10 mouse cellular contexts compared by ENCODE assay signal in the genomic region with DNA sequence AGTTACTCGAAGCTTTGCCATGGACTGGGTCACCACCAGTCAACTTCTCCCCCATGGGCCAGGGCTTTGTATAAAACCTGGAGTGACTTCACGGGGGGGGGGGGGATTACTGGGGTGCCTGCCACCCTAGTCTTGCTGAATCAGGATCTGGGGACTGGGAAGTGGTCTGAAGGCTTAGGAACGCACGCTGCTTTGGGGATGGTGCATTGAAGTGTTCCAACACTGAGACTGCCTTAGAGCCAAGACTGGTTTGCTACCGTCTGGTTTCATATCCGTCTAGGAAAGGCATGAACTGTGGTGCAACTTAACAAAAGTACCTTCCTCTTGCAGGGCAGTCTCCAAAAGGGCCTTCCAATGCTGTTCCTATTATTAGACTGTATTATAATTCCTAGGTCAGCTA. TPM values are rescaled to one million over a fixed set of nuclear protein-coding genes. Genes with fewer than 3 reads are reported as not detected.
A peak's percentile ranks its signal among the peaks of the same experiment; 100 is the strongest.
DNase-seq lines count a peak whose midpoint lies in the region; ATAC-seq and TF ChIP-seq lines count a peak whose summit lies in the region.
"Had no signal": no experiment of that assay in that cellular context is flagged by ENCODE, and none has a peak within 500 bp of the region (broad histone marks: within the 10 kb centered on the region; RNA-seq: fewer than 3 reads in every experiment).

No protein-coding gene starts in this region.

- ATAC-seq in kidney, postnatal 0 days (replicated peaks; ENCODE audit: low FRiP score, low read depth), result no peak
- no peak for ATAC-seq in intestine, embryonic 16.5 days
- peak; percentile 45 for ATAC-seq in monocyte, adult 5-6 weeks (replicated peaks; ENCODE audit: insufficient number of reproducible peaks, low FRiP score, low TSS enrichment, poor library complexity, severe bottlenecking)
- ATAC-seq: Patski had no signal

- H3K27ac ChIP-seq in kidney, postnatal 0 days, result no peak overlapping the region
- H3K27ac ChIP-seq in kidney, adult 2 months (ENCODE audit: insufficient read depth, low read depth, low read length), result no peak overlapping the region
- no peak overlapping the region for H3K27ac ChIP-seq in embryonic fibroblast, embryonic 13.5 days (ENCODE audit: insufficient read depth, low read length)
- peak overlapping the region; percentile 14; the same call in 1 of the 2 replicates for H3K27ac ChIP-seq in intestine, embryonic 16.5 days (ENCODE audit: low read length)

- peak overlapping the region; percentile 75 for H3K4me2 ChIP-seq in kidney, postnatal 0 days (ENCODE audit: low read length)
- peak overlapping the region; percentile 75 for H3K4me2 ChIP-seq in intestine, embryonic 16.5 days (ENCODE audit: low read depth, low read length)

- peaks cover 5% of the 10 kb centered on the region; the same call in 1 of the 2 replicates for H3K4me1 ChIP-seq in kidney, postnatal 0 days (replicated peaks; ENCODE audit: insufficient read depth, low read length)
- peaks cover 9% of the 10 kb centered on the region; the same call in 1 of the 2 replicates for H3K4me1 ChIP-seq in kidney, adult 2 months (ENCODE audit: control insufficient read depth, insufficient read depth, low read length)
- H3K4me1 ChIP-seq in embryonic fibroblast, embryonic 13.5 days (ENCODE audit: control insufficient read depth, insufficient read depth, low read length), result no peaks in the 10 kb centered on the region
- peaks cover 8% of the 10 kb centered on the region; the same call in 1 of the 2 replicates for H3K4me1 ChIP-seq in intestine, embryonic 16.5 days (ENCODE audit: control insufficient read depth, insufficient read depth, low read length)

- H3K9ac ChIP-seq in kidney, postnatal 0 days (ENCODE audit: low read depth, low read length), result 0 out of 2 replicates have a peak overlapping the region, but pooled peaks have one; percentile 75
- H3K9ac ChIP-seq in intestine, embryonic 16.5 days (ENCODE audit: low read depth, low read length), result peak overlapping the region; percentile 90; the same call in 1 of the 2 replicates

- WGBS in kidney, postnatal 0 days, result 39% methylated on average over 6 of the region's 6 CpGs
- whole genome bisulfite sequencing in kidney, adult 2 months, result 50% methylated on average over 6 of the region's 6 CpGs
- WGBS in intestine, embryonic 16.5 days, result 50% methylated on average over 6 of the region's 6 CpGs

- H3K36me3 ChIP-seq in kidney, postnatal 0 days (ENCODE audit: insufficient read depth, low read length), result peaks cover 25% of the 10 kb centered on the region
- peaks cover 6% of the 10 kb centered on the region; the same call in 1 of the 2 replicates for H3K36me3 ChIP-seq in kidney, adult 2 months (ENCODE audit: control insufficient read depth, insufficient read depth, low read length)
- H3K36me3 ChIP-seq in intestine, embryonic 16.5 days (ENCODE audit: control insufficient read depth, insufficient read depth, low read length), result peaks cover 12% of the 10 kb centered on the region

- TF ChIP-seq POLR2A in kidney, adult 2 months (IDR thresholded peaks at IDR 0.05; ENCODE audit: low read depth, low read length), result no peak
- no peak for TF ChIP-seq POLR2A in embryonic fibroblast, embryonic 13.5 days (IDR thresholded peaks at IDR 0.05; ENCODE audit: low read depth, low read length)

- H3K4me3 ChIP-seq in kidney, postnatal 0 days (replicated peaks; ENCODE audit: low read depth, low read length), result no peak overlapping the region; the same call in 1 of the 2 replicates
- no peak overlapping the region for H3K4me3 ChIP-seq in kidney, adult 2 months (ENCODE audit: insufficient read depth, low read depth, low read length)
- H3K4me3 ChIP-seq in embryonic fibroblast, embryonic 13.5 days (ENCODE audit: insufficient read depth, low read length), result peak overlapping the region; percentile 7; the same call in 1 of the 2 replicates
- no peak overlapping the region for H3K4me3 ChIP-seq in intestine, embryonic 16.5 days (ENCODE audit: low read length)

- H3K9me3 ChIP-seq in kidney, postnatal 0 days (replicated peaks; ENCODE audit: low read length), result no peaks in the 10 kb centered on the region
- H3K9me3 ChIP-seq in intestine, embryonic 16.5 days (ENCODE audit: control insufficient read depth, low read length), result no peaks in the 10 kb centered on the region

- no peaks in the 10 kb centered on the region for H3K27me3 ChIP-seq in kidney, postnatal 0 days (ENCODE audit: insufficient read depth, low read length)
- no peaks in the 10 kb centered on the region for H3K27me3 ChIP-seq in kidney, adult 2 months (replicated peaks; ENCODE audit: control insufficient read depth, insufficient read depth, low read length)
- H3K27me3 ChIP-seq in intestine, embryonic 16.5 days (replicated peaks; ENCODE audit: control insufficient read depth, insufficient read depth, low read length), result no peaks in the 10 kb centered on the region
- H3K27me3 ChIP-seq: Patski had no signal

- no peak for TF ChIP-seq CTCF in kidney, postnatal 0 days (IDR thresholded peaks at IDR 0.05; ENCODE audit: low read depth)
- no peak for TF ChIP-seq CTCF in kidney, adult 2 months (conservative IDR thresholded peaks at IDR 0.05; ENCODE audit: insufficient read depth, insufficient read length, low read depth, low read length)
- no peak for TF ChIP-seq CTCF in embryonic fibroblast, embryonic 13.5 days (IDR thresholded peaks at IDR 0.05; ENCODE audit: borderline replicate concordance, insufficient read depth, low read length)

- DNase-seq in kidney, postnatal 0 days (ENCODE audit: low spot score), result no peak
- no peak for DNase-seq in kidney, adult 2 months
- DNase-seq in urinary bladder, postnatal 25 days (ENCODE audit: low spot score), result no peak
- DNase-seq in spleen, adult 18-20 months, result no peak
- DNase-seq in adrenal gland, postnatal 25 days, result no peak

RNA-seq across cellular contexts. Expression of a gene that starts 1.4 kb away (rescaled TPM):
- 145 and 146 TPM in 2 replicates for polyA plus RNA-seq in kidney, postnatal 0 days (2015; fragmentation: Nextera tagmentation; extraction: Ambion mirVana)
- polyA plus RNA-seq in kidney, adult 2 months (2012; rRNA removed), result 17.9 and 26.7 TPM in 2 replicates
- polyA plus RNA-seq in embryonic fibroblast, embryonic 13.5 days (2011; ENCODE audit: insufficient read length, low read depth, missing spikeins), result 26.3 and 30.8 TPM in 2 replicates
- 120 and 124 TPM in 2 replicates for polyA plus RNA-seq in intestine, embryonic 16.5 days (2015; fragmentation: Nextera tagmentation; extraction: Ambion mirVana)
- 44.9 to 54.5 TPM (median 46.9 TPM) in 3 replicates for total RNA-seq in monocyte, adult 5-6 weeks (2017)
- total RNA-seq in adrenal gland, postnatal 25 days (2021), result 28.9 and 43.5 TPM in 2 replicates

RNA-seq across cellular contexts. Expression of a gene that starts 10.9 kb away (rescaled TPM):
- polyA plus RNA-seq in kidney, postnatal 0 days (2015; fragmentation: Nextera tagmentation; extraction: Ambion mirVana), result 0.17 and 0.25 TPM in 2 replicates
- not detected in 2 replicates for polyA plus RNA-seq in kidney, adult 2 months (2012; rRNA removed)
- not detected in 2 replicates for polyA plus RNA-seq in embryonic fibroblast, embryonic 13.5 days (2011; ENCODE audit: insufficient read length, low read depth, missing spikeins)
- 0.12 and 0.18 TPM in 2 replicates for polyA plus RNA-seq in intestine, embryonic 16.5 days (2015; fragmentation: Nextera tagmentation; extraction: Ambion mirVana)
- not detected in 3 replicates for total RNA-seq in monocyte, adult 5-6 weeks (2017)
- 0.43 TPM in 1 of 2 replicates, not detected in the other for total RNA-seq in adrenal gland, postnatal 25 days (2021)
- total RNA-seq: left cerebral cortex, postnatal 10 days had no signal

RNA-seq across cellular contexts. Expression of a gene that starts 19.2 kb away (rescaled TPM):
- polyA plus RNA-seq in kidney, postnatal 0 days (2015; fragmentation: Nextera tagmentation; extraction: Ambion mirVana), result 58.9 and 64.4 TPM in 2 replicates
- 3.1 and 6.8 TPM in 2 replicates for polyA plus RNA-seq in kidney, adult 2 months (2012; rRNA removed)
- polyA plus RNA-seq in embryonic fibroblast, embryonic 13.5 days (2011; ENCODE audit: insufficient read length, low read depth, missing spikeins), result 40.3 and 44.0 TPM in 2 replicates
- polyA plus RNA-seq in intestine, embryonic 16.5 days (2015; fragmentation: Nextera tagmentation; extraction: Ambion mirVana), result 38.9 and 41.7 TPM in 2 replicates
- total RNA-seq in monocyte, adult 5-6 weeks (2017), result 139 to 178 TPM (median 141 TPM) in 3 replicates
- 48.2 and 50.5 TPM in 2 replicates for total RNA-seq in adrenal gland, postnatal 25 days (2021)

RNA-seq across cellular contexts. Expression of a gene that starts 19.2 kb away (rescaled TPM):
- polyA plus RNA-seq in kidney, postnatal 0 days (2015; fragmentation: Nextera tagmentation; extraction: Ambion mirVana), result 57.8 and 67.6 TPM in 2 replicates
- polyA plus RNA-seq in kidney, adult 2 months (2012; rRNA removed), result 16.7 and 20.8 TPM in 2 replicates
- 40.1 and 44.1 TPM in 2 replicates for polyA plus RNA-seq in embryonic fibroblast, embryonic 13.5 days (2011; ENCODE audit: insufficient read length, low read depth, missing spikeins)
- 46.7 and 50.1 TPM in 2 replicates for polyA plus RNA-seq in intestine, embryonic 16.5 days (2015; fragmentation: Nextera tagmentation; extraction: Ambion mirVana)
- total RNA-seq in monocyte, adult 5-6 weeks (2017), result 40.7 to 61.7 TPM (median 53.5 TPM) in 3 replicates
- total RNA-seq in adrenal gland, postnatal 25 days (2021), result 36.8 and 42.3 TPM in 2 replicates

RNA-seq across cellular contexts. Expression of a gene that starts 35.3 kb away (rescaled TPM):
- 12.9 and 15.3 TPM in 2 replicates for polyA plus RNA-seq in kidney, postnatal 0 days (2015; fragmentation: Nextera tagmentation; extraction: Ambion mirVana)
- 5.6 and 5.9 TPM in 2 replicates for polyA plus RNA-seq in kidney, adult 2 months (2012; rRNA removed)
- polyA plus RNA-seq in embryonic fibroblast, embryonic 13.5 days (2011; ENCODE audit: insufficient read length, low read depth, missing spikeins), result 43.8 and 51.7 TPM in 2 replicates
- polyA plus RNA-seq in intestine, embryonic 16.5 days (2015; fragmentation: Nextera tagmentation; extraction: Ambion mirVana), result 11.0 and 14.5 TPM in 2 replicates
- total RNA-seq in monocyte, adult 5-6 weeks (2017), result 20.6 to 56.7 TPM (median 46.8 TPM) in 3 replicates
- 20.6 and 32.9 TPM in 2 replicates for total RNA-seq in adrenal gland, postnatal 25 days (2021)
